Mouse (Mus musculus) left cerebral cortex, postnatal 14 days (tissue): ENCODE data around the gene Fam160a2. TPM values are rescaled to one million over a fixed set of nuclear protein-coding genes. Genes with fewer than 3 reads are reported as not detected.

Experiments used
- total RNA-seq, 2 experiments: library from RNA; stranded (reverse); gene quantifications; 2 replicates each; pipeline ENCODE4 v1.2.3; 2021

Gene Fam160a2
- total RNA-seq, 2 experiments from 2014 or later, result 70.2 to 74.2 TPM

Other genes with a start within 250 kb of the Fam160a2 start
- not detected for gene Olfr684, start 236.4 kb downstream of the Fam160a2 start, total RNA-seq
- not detected for gene Olfr685, start 214.0 kb downstream of the Fam160a2 start, total RNA-seq
- gene Olfr686, start 192.6 kb downstream of the Fam160a2 start, total RNA-seq, result not detected
- gene Olfr688, start 112.0 kb downstream of the Fam160a2 start, total RNA-seq, result not detected
- gene Olfr689, start 88.9 kb downstream of the Fam160a2 start, total RNA-seq, result not detected
- gene Olfr690, start 66.0 kb downstream of the Fam160a2 start, total RNA-seq, result 1 to 10 TPM in 1 of 2 experiments, under 1 TPM in 1; 0.87 to 1.1 TPM
- gene Olfr691, start 57.8 kb downstream of the Fam160a2 start, total RNA-seq, result 1 to 10 TPM; 1.1 to 1.4 TPM
- gene Olfr692, start 31.8 kb downstream of the Fam160a2 start, total RNA-seq, result not detected
- not detected for gene Gm5901, start 25.0 kb downstream of the Fam160a2 start, total RNA-seq
- gene Cnga4, start 4.5 kb upstream of the Fam160a2 start, total RNA-seq, result under 1 TPM; 0.37 to 0.51 TPM
- 10 to 100 TPM; 56.6 to 62.4 TPM for gene Cckbr, start 25.7 kb upstream of the Fam160a2 start, total RNA-seq
- 10 to 100 TPM; 19.0 to 21.1 TPM for gene Cavin3, start 82.2 kb upstream of the Fam160a2 start, total RNA-seq
- 100 to 1,000 TPM; 111 to 112 TPM for gene Smpd1, start 154.3 kb upstream of the Fam160a2 start, total RNA-seq
- gene Apbb1, start 181.6 kb upstream of the Fam160a2 start, total RNA-seq, result 100 to 1,000 TPM; 450 to 459 TPM
- under 1 TPM; 0.23 to 0.24 TPM for gene Hpx, start 200.1 kb upstream of the Fam160a2 start, total RNA-seq
- gene Trim3, start 233.5 kb upstream of the Fam160a2 start, total RNA-seq, result 100 to 1,000 TPM; 146 to 148 TPM
- gene Timm10b, start 240.0 kb upstream of the Fam160a2 start, total RNA-seq, result 10 to 100 TPM; 79.1 to 82.2 TPM
- gene Arfip2, start 240.4 kb upstream of the Fam160a2 start, total RNA-seq, result 100 to 1,000 TPM in 1 of 2 experiments, 10 to 100 TPM in 1; 96.6 to 104 TPM
- 10 to 100 TPM; 10.6 to 13.6 TPM for gene Gm45799, start 240.5 kb upstream of the Fam160a2 start, total RNA-seq